Mouse (Mus musculus): ENCODE results near the gene Ccdc153. TPM values are rescaled to one million over a fixed set of nuclear protein-coding genes. Genes with fewer than 3 reads are reported as not detected.

Gene Ccdc153
- polyA plus RNA-seq, 1 experiment from 2014 or later: not detected

GRCm38 (mm10) chr9:44236601-44237000, 3.9 kb upstream of the Ccdc153 start:
- WGBS: 65% methylated on average over 4 of the region's 4 CpGs

DNA sequence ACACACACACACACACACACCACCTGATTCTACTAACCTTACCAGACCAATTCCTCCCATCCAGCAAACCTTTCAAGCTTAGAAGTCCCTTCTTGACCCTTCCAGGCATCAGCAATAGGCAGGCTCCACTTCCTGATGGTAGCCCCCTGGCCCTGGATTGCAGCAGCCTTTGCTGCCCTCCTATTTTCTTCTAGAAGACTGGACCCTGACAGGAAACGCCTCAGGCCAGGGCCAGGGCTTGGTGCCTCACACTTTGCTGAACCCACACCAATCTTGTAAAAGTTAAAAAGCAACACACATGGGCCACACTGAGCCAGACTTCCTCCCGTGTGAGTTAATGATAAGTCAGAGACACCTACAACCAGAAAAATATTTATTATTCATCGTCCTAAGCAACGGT, 3.3 kb upstream of the Ccdc153 start:
- 87% methylated on average over 4 of the region's 4 CpGs for WGBS
- Histone ChIP-seq H3K36me3 (ENCODE audit: control insufficient read depth, insufficient read depth, low read length) (no peaks in the 10 kb centered on the region), H3K9me3 (ENCODE audit: control insufficient read depth, low read length) (no peaks in the 10 kb centered on the region), H3K27me3 (replicated peaks; ENCODE audit: control insufficient read depth, insufficient read depth, low read length) (no peaks in the 10 kb centered on the region), H3K4me1 (ENCODE audit: control insufficient read depth, insufficient read depth, low read depth, low read length) (peaks cover 6% of the 10 kb centered on the region), H3K27ac (ENCODE audit: low read depth, low read length) (no peak overlapping the region), H3K4me2 (ENCODE audit: low read length) (no peak overlapping the region), H3K4me3 (ENCODE audit: low read length) (no peak overlapping the region), H3K9ac (ENCODE audit: low read depth, low read length) (no peak overlapping the region)
- ATAC-seq: no peak

More at GRCm38 (mm10) chr9:44236601-44237000, 3.9 kb upstream of the Ccdc153 start:
- Histone ChIP-seq H3K4me2 (ENCODE audit: low read length) (no peak overlapping the region), H3K4me1 (ENCODE audit: control insufficient read depth, insufficient read depth, low read depth, low read length) (peaks cover 11% of the 10 kb centered on the region), H3K9me3 (ENCODE audit: control insufficient read depth, low read length) (no peaks in the 10 kb centered on the region), H3K36me3 (ENCODE audit: control insufficient read depth, insufficient read depth, low read length) (no peaks in the 10 kb centered on the region), H3K27me3 (replicated peaks; ENCODE audit: control insufficient read depth, insufficient read depth, low read length) (no peaks in the 10 kb centered on the region), H3K4me3 (ENCODE audit: low read length) (no peak overlapping the region), H3K27ac (ENCODE audit: low read depth, low read length) (no peak overlapping the region), H3K9ac (ENCODE audit: low read depth, low read length) (no peak overlapping the region)
- ATAC-seq: no peak

DNA sequence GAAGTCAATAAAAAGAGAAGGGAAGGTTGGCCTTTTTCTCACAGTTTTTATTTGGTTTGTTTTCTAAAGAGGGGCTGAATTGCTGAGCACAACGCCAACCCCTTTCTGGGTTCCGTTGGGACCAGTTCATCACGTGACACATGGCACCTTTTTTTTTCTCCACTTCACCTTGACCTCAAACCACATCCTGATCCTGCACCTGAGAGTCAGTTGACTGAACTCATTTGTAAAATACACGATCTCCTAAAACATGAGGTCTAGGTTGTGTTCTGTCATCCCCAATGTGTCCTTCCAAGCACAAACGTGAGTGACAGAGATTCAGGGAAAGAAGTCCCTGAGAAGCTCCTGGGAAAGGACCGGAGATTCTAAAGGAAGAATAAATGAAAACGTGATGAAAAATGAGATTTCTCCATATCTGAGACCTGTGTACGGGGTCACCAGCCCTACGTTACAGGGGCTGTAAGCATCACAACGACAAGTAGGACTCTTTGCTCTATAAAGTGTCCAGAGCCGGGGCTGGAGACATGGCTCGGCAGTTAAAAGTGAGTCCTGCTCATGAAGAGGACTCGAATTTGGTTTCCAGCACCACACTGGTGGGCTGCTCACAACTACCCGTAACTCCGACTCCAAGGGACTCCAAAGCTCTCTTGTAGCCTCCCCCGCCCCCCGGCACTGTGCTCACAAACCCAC, 1.8 kb upstream of the Ccdc153 start:
- 82% methylated on average over 17 of the region's 17 CpGs for WGBS
- Histone ChIP-seq H3K4me2 (ENCODE audit: low read length) (no peak overlapping the region), H3K36me3 (ENCODE audit: control insufficient read depth, insufficient read depth, low read length) (no peaks in the 10 kb centered on the region), H3K27ac (ENCODE audit: low read depth, low read length) (no peak overlapping the region), H3K4me3 (ENCODE audit: low read length) (no peak overlapping the region), H3K9me3 (ENCODE audit: control insufficient read depth, low read length) (no peaks in the 10 kb centered on the region), H3K27me3 (replicated peaks; ENCODE audit: control insufficient read depth, insufficient read depth, low read length) (no peaks in the 10 kb centered on the region), H3K9ac (ENCODE audit: low read depth, low read length) (no peak overlapping the region), H3K4me1 (ENCODE audit: control insufficient read depth, insufficient read depth, low read depth, low read length) (no peaks in the 10 kb centered on the region)
- ATAC-seq: no peak

GRCm38 (mm10) chr9:44239447-44239846, 1.0 kb upstream of the Ccdc153 start:
- no peak overlapping the region for H3K4me3 ChIP-seq (ENCODE audit: low read length)
- 11% methylated on average over 5 of the region's 5 CpGs for WGBS

DNA sequence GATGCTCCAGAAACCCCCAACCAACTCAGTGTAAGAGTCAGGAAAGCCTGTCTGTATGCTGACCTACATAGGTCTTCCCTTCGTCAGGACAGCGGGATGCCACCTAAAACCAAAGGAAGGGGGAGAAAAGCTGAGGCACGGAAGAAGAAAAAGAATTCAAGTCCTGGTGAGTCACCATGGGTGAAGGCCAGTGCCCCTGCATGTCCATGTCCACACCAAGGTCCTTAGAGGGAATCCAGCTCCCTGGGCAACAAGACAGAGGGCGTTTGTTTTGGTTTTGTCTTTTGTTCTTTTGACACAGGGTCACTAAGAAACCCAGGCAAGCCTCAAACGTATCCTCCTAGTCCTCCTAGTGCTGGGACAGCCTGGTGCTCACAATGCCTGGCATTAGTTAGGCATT, 435 bp downstream of the Ccdc153 start:
- Histone ChIP-seq H3K36me3 (ENCODE audit: control insufficient read depth, insufficient read depth, low read length) (no peaks in the 10 kb centered on the region), H3K9me3 (ENCODE audit: control insufficient read depth, low read length) (no peaks in the 10 kb centered on the region), H3K4me3 (ENCODE audit: low read length) (no peak overlapping the region), H3K4me2 (ENCODE audit: low read length) (no peak overlapping the region), H3K9ac (ENCODE audit: low read depth, low read length) (no peak overlapping the region), H3K27me3 (replicated peaks; ENCODE audit: control insufficient read depth, insufficient read depth, low read length) (no peaks in the 10 kb centered on the region; the same call in 1 of the 2 replicates), H3K27ac (ENCODE audit: low read depth, low read length) (no peak overlapping the region), H3K4me1 (ENCODE audit: control insufficient read depth, insufficient read depth, low read depth, low read length) (no peaks in the 10 kb centered on the region)
- 47% methylated on average over 5 of the region's 5 CpGs for WGBS
- no peak for ATAC-seq

More at GRCm38 (mm10) chr9:44239447-44239846, 1.0 kb upstream of the Ccdc153 start:
- no peaks in the 10 kb centered on the region for H3K27me3 ChIP-seq (replicated peaks; ENCODE audit: control insufficient read depth, insufficient read depth, low read length)
- no peak overlapping the region for H3K27ac ChIP-seq (ENCODE audit: low read depth, low read length)
- no peak overlapping the region for H3K4me2 ChIP-seq (ENCODE audit: low read length)
- no peaks in the 10 kb centered on the region for H3K4me1 ChIP-seq (ENCODE audit: control insufficient read depth, insufficient read depth, low read depth, low read length)
- no peaks in the 10 kb centered on the region for H3K9me3 ChIP-seq (ENCODE audit: control insufficient read depth, low read length)
- H3K36me3 ChIP-seq (ENCODE audit: control insufficient read depth, insufficient read depth, low read length): no peaks in the 10 kb centered on the region
- H3K9ac ChIP-seq (ENCODE audit: low read depth, low read length): no peak overlapping the region
- no peak for ATAC-seq

- H3K36me3 ChIP-seq (ENCODE audit: control insufficient read depth, insufficient read depth, low read length): no peaks in the 10 kb centered on the region
- no peak overlapping the region for H3K4me2 ChIP-seq (ENCODE audit: low read length)
- H3K4me1 ChIP-seq (ENCODE audit: control insufficient read depth, insufficient read depth, low read depth, low read length): no peaks in the 10 kb centered on the region
- H3K9me3 ChIP-seq (ENCODE audit: control insufficient read depth, low read length): no peaks in the 10 kb centered on the region
- WGBS: 75% methylated on average over 9 of the region's 9 CpGs
- no peak for ATAC-seq
- no peak overlapping the region for H3K9ac ChIP-seq (ENCODE audit: low read depth, low read length)
- H3K27me3 ChIP-seq (replicated peaks; ENCODE audit: control insufficient read depth, insufficient read depth, low read length): no peaks in the 10 kb centered on the region; the same call in 1 of the 2 replicates
- H3K4me3 ChIP-seq (ENCODE audit: low read length): no peak overlapping the region
- H3K27ac ChIP-seq (ENCODE audit: low read depth, low read length): no peak overlapping the region
Measured at GRCm38 (mm10) chr9:44241418-44241817, 942 bp downstream of the Ccdc153 start.

DNA sequence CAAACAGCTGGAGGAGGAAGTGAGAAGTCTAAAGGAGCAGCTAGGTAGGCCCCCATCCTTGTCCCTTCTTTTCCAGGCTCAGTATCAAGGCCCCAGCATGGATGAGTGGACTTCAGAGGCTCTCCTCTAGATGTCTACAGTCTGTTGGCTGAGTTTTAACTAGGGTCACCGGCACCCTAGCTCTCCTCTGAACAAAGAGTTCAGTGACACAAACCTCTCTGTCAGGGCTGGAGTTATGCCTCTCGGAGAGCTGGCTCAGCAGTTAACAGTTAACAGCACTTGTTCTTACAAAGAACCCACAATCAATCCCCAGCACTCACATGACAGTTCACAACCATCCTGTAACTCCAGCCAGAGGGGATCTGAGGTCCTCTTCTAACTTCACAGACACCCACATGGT, 3.1 kb downstream of the Ccdc153 start:
- no peak overlapping the region for H3K27ac ChIP-seq (ENCODE audit: low read depth, low read length)
- H3K4me1 ChIP-seq (ENCODE audit: control insufficient read depth, insufficient read depth, low read depth, low read length): no peaks in the 10 kb centered on the region
- 56% methylated on average over 2 of the region's 2 CpGs for WGBS
- H3K9ac ChIP-seq (ENCODE audit: low read depth, low read length): no peak overlapping the region
- no peaks in the 10 kb centered on the region for H3K36me3 ChIP-seq (ENCODE audit: control insufficient read depth, insufficient read depth, low read length)
- ATAC-seq: no peak
- no peak overlapping the region for H3K4me3 ChIP-seq (ENCODE audit: low read length)
- no peaks in the 10 kb centered on the region; the same call in 1 of the 2 replicates for H3K27me3 ChIP-seq (replicated peaks; ENCODE audit: control insufficient read depth, insufficient read depth, low read length)
- no peaks in the 10 kb centered on the region for H3K9me3 ChIP-seq (ENCODE audit: control insufficient read depth, low read length)
- no peak overlapping the region for H3K4me2 ChIP-seq (ENCODE audit: low read length)

GRCm38 (mm10) chr9:44247907-44248306, 7.4 kb downstream of the Ccdc153 start:
- Histone ChIP-seq H3K36me3 (ENCODE audit: control insufficient read depth, insufficient read depth, low read length) (no peaks in the 10 kb centered on the region), H3K27ac (ENCODE audit: low read depth, low read length) (no peak overlapping the region), H3K9ac (ENCODE audit: low read depth, low read length) (no peak overlapping the region), H3K9me3 (ENCODE audit: control insufficient read depth, low read length) (no peaks in the 10 kb centered on the region), H3K4me2 (ENCODE audit: low read length) (no peak overlapping the region), H3K4me1 (ENCODE audit: control insufficient read depth, insufficient read depth, low read depth, low read length) (peaks cover 7% of the 10 kb centered on the region; the same call in 1 of the 2 replicates), H3K4me3 (ENCODE audit: low read length) (no peak overlapping the region), H3K27me3 (replicated peaks; ENCODE audit: control insufficient read depth, insufficient read depth, low read length) (no peaks in the 10 kb centered on the region; the same call in 1 of the 2 replicates)
- no peak for ATAC-seq
- WGBS: 88% methylated on average over 6 of the region's 6 CpGs

DNA sequence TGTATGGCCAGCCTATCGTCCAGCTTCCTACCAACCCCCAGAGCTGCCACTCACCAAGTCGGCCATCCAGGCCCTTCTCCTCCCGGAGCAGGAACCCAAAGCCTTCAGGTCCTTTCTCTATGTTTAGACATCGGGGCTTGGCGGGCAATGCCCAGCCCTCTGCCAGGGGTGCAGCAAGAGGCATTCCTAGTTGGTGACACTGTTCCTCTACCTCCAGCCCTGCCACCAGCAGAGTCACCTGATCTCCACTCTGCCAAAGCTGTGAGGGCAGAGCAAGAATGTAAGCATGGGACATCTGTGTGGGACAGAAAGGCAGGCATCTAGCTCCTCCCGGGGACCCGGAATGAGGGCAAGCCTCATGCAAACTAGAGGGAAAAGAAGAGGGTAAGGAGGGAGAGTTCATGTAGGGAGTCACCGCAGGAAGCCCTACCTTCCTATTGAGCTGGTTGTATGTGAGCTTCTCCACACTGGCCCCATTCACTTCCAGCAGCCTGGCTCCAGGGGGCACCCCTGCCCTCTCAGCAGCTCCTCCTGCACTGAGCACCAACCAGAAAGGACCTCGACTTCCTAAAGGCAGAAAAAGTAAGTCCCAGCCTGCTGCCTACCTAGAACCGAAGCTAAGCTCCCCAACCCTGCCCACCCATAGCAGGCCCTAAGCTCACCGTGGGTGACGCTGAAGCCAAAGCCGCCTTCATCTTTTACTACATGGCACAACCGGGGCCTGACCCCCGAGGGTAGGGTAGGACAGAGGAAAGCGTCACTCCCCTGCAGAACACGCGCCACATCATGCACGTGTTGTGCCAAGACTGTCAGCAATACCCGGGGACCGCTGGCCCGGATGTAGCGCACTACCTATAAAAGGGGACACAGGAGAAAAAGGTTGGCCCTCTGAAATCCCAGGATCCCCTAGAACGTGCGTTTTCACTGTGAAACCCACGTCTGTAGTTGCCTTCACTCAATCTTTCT, 9.0 kb downstream of the Ccdc153 start:
- Histone ChIP-seq H3K4me1 (ENCODE audit: control insufficient read depth, insufficient read depth, low read depth, low read length) (peaks cover 15% of the 10 kb centered on the region), H3K4me3 (ENCODE audit: low read length) (no peak overlapping the region), H3K4me2 (ENCODE audit: low read length) (no peak overlapping the region), H3K9ac (ENCODE audit: low read depth, low read length) (no peak overlapping the region), H3K27ac (ENCODE audit: low read depth, low read length) (no peak overlapping the region), H3K27me3 (replicated peaks; ENCODE audit: control insufficient read depth, insufficient read depth, low read length) (no peaks in the 10 kb centered on the region; the same call in 1 of the 2 replicates), H3K9me3 (ENCODE audit: control insufficient read depth, low read length) (no peaks in the 10 kb centered on the region), H3K36me3 (ENCODE audit: control insufficient read depth, insufficient read depth, low read length) (no peaks in the 10 kb centered on the region)
- 43% methylated on average over 26 of the region's 26 CpGs for WGBS
- peak; percentile 70; the same call in 1 of the 2 replicates for ATAC-seq

Data from hindbrain, embryonic 16.5 days (tissue).